Mouse (Mus musculus): ENCODE results near the gene Aadat.
"Not testable (repeated sequence)": the region's sequence is repeated elsewhere in the genome, so short reads cannot be mapped to it uniquely, and the experiment has no call there.

The Aadat gene

DNA sequence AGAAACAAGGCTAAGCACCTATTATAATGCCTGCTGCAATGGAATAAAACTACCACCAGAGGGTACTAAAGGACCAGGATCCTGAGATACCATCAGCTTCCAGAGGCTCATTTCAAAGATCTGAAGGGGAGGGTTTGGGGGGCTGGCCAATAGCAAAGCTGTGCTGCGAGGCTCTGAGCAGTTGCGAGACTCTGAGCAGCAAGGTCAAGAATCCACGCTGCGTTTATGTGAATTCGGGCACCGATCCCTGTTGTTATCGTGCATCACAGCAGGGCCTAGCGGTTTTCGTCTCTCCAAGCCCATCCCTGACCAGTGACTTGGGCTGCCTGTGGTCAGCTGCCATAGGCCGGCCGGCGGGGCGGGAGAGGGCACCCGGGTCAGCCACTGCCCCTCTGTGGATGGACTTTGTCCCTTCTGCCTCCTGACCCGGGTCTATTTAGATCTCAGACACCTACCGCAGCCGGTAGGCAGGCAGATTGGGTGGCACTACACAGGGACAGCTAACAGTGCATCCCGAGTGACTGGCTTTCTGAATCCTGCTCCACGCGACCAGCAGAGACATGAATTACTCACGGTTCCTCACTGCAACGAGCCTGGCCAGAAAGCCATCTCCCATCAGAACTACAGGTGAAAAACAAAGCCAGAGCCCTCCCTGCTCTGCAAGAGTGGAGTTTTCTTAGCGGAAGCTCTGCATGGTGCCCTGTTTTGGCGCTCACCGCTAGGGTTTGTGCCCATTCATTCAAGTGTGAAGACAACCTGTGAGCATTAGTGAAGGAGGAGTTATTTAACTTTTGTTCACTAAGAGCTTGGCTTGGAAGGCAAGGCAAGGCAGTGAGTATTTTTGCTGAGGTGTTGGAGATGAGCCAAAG is at the start of gene Aadat:
Aadat (plus strand) TSS at position 280 of the 869 bp plus-strand sequence.
- DNase-seq: peak in 1 of 2 experiments; percentile 2

DNA sequence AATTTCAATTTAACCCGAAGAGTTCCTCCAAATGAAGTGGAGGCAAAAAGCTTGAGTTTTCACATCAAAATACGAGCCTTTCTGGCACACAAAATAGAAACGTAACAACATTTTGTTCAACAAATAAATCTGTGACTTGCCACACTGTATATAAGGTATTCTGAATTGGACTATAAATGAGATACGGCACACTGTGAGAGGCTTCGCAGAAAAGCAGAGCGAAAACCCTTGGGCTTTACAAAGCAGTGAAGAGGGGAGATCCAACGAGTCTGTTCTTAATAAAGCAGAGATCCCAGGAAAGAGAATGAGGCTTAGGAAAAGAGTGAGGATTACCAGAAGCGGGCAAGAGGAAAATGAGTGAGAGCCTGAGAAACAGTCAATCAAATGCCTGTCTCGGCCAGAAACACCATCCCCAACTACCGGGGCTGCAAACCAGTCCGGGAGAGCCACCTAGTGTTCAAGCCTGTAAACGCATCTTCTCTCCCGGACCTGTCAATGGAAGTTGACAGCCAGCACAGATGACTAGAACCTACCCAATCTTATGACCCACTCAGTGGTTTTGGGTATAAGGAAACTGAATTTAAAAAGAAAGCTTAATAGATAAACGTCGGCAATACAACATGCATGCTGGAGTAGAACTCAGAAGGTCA is 38.9 kb upstream of the Aadat start:
- DNase-seq: peak in 1 of 2 experiments; percentile 2

DNA sequence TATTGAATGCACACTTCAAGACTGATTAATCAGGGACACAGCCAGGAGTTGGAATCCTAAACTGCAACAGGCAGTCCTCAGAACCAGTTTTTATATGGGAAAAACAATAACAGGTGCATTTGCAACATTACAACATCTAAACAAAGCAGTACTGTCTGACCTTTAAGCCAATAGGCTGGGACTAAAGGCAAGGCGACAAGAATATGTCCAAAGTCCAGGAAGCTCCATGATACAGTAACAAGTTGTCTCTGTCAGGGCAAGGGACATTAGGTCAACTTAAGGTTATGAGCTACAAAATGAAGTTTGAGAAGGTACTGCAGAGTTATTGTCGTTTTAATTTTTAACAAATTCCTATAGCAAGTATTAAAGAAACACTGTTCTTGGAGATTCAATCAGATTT is 15.6 kb upstream of the Aadat start:
- DNase-seq: no peak

DNA sequence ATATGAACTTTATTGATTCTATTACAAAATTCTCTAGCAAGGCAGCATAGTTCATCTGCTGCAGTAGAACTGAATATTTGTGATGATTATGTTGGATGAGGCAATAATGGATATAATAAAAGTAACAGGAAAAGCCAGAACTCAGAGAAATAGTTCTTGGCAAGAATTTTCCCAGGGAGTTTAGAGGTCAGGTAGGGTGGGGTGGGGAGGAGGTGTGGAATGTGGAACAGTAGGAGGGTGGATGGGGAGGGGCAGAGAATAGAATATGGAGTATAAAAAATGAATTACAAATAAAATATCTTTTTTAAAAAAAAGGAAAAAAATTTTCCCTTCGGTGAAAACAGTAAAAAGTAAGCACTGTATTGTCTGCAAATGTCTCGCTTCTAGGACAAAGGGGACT is 13.9 kb upstream of the Aadat start:
- no peak for DNase-seq

DNA sequence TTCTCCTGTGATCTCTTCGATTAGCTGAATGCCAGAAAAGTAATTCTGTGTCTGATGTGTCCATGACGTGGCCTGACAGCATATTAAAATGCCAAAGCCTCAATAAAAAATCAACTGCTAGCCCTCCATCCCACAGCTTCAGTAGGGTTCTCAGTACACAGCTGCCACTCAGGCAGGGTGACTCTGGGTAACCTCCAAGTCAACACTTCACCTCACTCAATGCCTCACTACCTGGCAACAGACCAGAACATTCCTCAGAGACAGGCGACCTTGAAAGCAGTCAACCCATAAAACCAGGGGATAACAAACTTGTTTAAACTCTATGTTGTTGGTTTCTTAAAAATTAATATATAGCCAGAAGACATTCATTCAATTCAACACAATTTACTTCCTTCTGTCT is 13.3 kb upstream of the Aadat start:
- DNase-seq: no peak

DNA sequence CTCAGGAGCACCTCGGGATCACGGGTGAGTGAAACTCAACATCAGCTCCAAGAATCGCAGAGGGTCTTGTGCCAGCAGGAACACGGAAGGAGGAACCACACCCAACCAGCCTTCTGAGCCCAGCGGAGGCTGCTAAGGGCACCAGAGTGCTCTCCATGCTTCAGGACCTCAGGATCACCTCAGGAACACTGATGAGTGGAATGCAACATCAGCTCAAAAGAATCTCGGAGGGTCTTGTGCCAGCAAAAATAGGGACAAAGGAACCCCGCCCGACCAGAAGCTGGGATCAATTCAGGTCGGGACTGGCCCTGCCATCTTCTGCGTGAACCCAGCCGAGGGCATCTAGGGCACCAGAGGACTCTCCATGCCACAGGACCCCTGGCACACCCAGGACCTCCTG is 11.1 kb upstream of the Aadat start:
- no peak for DNase-seq

DNA sequence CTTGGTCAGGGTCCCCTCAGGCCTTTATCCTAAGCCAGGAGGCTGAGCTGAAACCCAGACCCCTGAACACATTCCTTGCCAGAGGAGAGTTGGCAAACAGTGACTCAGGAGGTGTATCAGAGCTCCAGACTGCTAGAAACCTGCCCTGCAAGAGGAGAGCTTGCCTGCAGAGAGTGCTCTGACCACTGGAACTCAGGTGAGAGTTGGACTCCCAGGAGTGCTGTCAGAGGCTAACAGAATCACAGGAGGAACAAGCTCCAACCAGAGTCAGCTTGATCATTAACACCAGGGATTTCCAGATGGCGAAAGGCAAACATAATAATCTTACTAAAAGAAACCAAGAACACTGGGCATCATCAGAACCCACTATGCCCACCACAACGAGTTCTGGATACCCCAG is 10.7 kb upstream of the Aadat start:
- not testable (repeated sequence) for DNase-seq

DNA sequence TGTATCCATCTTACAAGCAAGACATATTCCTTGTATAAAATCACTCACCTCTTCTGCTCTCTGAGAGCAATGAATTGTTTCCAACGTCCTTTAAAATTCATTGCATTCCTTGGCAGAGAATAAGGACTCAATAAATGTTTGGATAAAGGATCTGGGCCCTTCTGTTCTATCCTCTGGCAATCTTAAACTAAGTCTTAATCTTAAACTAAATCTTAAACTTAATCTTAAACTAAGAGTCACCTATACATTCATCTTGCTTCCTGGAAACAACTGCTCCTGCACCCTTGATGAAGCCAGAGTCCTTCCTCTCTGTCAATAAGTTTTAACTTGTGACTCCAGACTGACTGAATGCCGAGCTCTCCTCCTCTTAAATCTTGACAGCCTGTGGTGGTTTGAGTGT is 2.6 kb upstream of the Aadat start, which contains the start of gene Gm10283:
Gm10283 (minus strand) TSS at position 101 of the 400 bp plus-strand sequence.
- DNase-seq: no peak

DNA sequence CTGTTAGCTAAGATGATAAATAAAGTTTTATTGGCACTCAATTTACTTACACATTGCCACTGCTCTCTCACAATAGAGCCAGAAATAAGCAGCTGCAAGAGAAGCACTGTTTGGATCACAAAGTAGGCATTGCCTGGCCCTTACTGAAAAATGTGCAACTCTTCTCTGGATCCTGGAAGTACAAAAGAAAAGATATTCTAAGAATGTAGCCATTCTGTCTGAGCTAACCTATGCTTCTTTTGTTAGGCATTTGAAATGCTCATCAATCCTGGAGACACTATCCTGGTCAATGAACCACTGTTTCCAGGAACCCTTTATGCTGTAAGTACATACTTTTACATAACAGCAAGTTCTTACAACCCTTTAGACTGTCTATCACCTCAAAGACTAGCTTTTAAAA is 12.6 kb downstream of the Aadat start:
- DNase-seq: no peak

DNA sequence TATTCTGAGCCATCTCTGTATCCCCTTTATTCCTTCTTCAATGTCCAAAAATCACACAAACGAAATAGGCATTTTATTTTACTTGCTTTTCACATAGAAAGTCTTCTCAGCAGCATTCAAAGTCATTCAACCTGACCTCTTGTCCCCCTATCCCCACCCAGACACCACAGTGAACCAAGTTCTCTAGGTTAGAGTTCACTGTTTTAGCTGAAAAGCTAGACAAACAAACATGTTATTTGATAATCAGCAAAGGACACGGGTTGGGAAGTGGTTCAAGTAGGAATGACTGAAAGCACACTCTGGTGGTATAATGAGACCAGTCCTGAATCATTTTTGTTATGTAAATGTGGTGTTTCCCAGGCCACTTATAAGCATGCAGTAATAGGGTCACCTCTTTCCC is 29.2 kb downstream of the Aadat start:
- DNase-seq: no peak

DNA sequence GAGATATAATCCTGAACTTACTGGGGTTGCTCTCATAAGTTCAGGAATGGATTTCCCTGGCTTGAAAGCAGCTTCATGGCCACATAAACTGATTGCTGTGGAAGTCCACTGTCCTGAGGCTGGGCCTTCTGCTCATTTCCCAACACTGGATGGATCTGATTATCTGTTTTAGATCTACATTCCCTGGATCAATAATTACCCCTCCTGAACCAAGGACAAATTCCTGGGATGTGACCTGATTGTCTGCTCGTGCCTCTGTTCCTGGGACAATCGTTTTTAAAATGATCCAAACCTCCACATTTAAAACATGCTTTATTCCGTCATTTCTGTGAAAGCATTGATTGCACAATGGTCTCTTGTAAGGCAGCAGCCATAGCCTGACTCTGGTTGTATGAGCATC is 61.1 kb downstream of the Aadat start:
- no peak for DNase-seq

DNA sequence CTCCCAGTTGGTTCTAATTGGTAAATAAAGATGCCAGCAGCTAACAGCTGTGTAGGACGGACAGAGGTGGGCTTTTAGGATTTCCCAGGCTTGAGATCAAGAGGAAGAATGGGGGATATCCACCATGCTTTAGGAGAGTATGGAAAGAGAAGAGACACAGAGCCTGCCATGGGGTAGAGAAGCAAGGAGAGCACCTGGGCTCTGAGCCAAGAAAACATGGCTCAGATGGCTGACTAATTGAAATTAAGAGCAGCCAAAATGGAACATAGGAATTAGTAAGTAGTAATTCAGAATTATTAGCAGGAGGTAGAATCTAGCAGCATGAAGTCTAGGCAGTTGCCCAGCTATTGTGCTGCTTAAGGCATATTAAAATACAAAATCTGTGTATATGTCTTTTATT is 71.5 kb downstream of the Aadat start:
- no peak for DNase-seq

DNA sequence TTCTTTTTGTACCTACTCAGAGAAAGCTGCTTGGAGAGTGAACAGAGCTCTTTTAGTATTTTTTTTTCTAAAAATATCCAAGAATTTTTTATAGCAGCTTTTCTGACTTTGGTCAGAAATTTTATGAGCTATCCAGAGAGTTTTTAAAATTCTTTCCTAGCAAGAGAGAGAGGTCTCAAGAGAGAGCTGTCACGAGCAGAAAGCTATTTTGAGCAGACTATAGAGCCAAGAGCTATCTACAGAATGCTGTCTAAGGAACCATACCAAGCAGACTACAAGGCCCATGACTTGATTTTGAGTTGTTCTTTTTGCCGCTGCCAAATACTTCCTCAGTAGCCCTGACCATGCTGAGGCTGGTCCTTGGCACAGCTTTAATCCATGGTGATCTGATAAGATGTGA is 77.6 kb downstream of the Aadat start:
- no peak for DNase-seq

DNA sequence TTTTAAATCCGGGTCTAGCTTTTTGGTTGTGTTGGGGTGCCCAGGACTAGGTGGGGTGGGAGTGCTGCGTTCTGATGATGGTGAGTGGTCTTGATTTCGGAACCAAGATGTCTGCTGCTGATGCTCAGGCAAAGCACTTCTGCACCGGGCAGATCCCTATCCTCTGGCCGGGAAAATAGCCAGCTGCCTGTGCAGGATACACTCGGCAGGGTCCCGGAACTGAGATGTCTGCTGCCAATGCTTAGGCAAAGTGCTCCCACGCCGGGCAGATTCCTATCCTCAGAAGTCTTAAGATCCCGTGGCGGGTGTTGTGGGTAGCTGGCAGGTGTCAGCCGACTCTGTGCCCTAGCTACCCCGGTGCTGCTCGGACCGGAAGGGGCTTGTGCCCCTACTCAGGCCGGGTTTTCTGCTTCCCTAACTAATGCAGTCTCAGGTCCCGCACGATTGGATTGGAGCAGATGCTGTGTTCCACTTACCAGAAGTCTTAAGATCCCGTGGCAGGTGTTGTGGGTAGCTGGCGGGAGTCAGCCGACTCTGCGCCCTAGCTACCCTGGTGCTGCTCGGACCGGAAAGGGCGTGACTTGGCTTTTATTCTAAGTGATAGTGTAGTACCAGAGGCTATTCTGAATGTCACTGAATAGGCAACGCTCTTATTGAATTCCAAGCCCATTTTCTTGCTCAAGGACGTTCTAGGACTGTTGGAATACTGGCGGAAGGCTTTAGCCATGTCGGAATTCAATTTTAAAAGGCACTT is 85.8 kb downstream of the Aadat start:
- DNase-seq: not testable (repeated sequence)

DNA sequence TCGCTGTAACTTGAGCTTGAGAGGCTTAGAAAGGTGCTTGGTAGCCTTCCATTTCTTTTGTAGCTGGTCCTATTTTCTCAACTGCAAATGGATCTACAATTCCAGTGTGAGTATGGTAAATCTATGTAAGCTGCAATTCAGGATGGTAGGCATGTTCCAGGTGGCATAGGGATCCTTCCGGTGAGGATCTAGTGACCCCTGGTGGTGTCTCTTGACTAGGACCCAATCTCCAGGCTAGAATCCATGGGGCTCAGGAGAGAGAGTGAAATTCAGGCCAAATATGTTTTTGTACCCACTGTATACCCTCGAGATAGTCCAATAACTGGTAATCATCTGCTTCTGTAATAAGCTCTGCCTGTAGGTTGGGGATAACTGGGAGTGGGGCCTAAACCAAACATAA is 89.0 kb downstream of the Aadat start:
- DNase-seq: no peak

Data from spleen, adult 18-20 months (tissue).